Mouse (Mus musculus): ENCODE measurements around the gene Gata1. TPM values are rescaled to one million over a fixed set of nuclear protein-coding genes. Genes with fewer than 3 reads are reported as not detected.
"Not testable (repeated sequence)": the region's sequence is repeated elsewhere in the genome, so short reads cannot be mapped to it uniquely, and the experiment has no call there.

Gata1 gene
- total RNA-seq, 1 experiment from 2014 or later = 1.4 TPM

- ATAC-seq (replicated peaks; ENCODE audit: insufficient number of reproducible peaks, low FRiP score, low TSS enrichment, poor library complexity, severe bottlenecking) = no peak
Measured at GRCm38 (mm10) chrX:7968226-7968625, 9.6 kb downstream of the Gata1 start.

GRCm38 (mm10) chrX:7967596-7968201 lies 10.2 kb downstream of the Gata1 start:
- ATAC-seq (replicated peaks; ENCODE audit: insufficient number of reproducible peaks, low FRiP score, low TSS enrichment, poor library complexity, severe bottlenecking) = no peak

GRCm38 (mm10) chrX:7966161-7966560 lies 11.7 kb downstream of the Gata1 start:
- no peak for ATAC-seq (replicated peaks; ENCODE audit: insufficient number of reproducible peaks, low FRiP score, low TSS enrichment, poor library complexity, severe bottlenecking)

DNA sequence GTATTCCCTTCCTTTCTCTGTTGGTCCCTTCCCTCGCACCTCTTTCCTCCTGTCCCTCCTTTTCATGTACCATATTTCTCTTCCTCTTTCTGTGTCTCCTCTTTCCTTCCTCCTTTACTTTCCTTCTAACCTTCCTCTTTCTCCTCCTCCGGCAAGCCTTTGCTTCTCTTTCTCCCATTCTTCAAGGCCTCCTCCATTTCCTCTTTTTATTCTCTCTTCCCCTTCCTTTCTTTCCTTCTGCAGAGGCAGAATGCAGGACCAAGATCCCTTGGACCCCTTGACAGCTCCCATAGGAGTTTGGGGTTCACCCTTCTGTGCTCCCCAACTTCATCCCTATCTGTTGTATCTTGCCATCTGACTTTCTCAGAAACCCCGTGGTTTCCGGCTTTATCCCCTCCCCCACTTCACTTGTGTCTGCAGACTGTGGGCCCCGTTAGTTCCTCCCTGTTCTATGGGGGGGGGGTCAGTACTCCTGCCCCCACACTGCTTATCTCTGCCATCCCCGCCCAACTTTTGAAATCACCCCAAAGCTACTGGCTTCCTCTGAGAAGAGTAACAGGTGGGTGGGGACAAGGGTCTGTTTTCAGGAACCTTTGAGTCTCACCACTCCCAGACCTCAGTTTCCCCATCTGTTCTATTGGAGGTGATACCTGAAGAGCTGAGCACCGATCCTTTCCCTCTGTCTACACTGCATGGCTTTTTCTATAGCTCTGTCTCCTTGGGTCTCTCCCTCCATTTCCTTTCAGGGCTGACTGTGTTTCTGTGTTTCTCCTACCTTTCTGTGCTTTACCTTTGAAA lies 13.8 kb downstream of the Gata1 start:
- ATAC-seq (replicated peaks; ENCODE audit: insufficient number of reproducible peaks, low FRiP score, low TSS enrichment, poor library complexity, severe bottlenecking) = no peak

GRCm38 (mm10) chrX:7958868-7959267 lies 19.0 kb downstream of the Gata1 start:
- no peak for ATAC-seq (replicated peaks; ENCODE audit: insufficient number of reproducible peaks, low FRiP score, low TSS enrichment, poor library complexity, severe bottlenecking)

GRCm38 (mm10) chrX:7950091-7950490 lies 27.8 kb downstream of the Gata1 start:
- no peak for ATAC-seq (replicated peaks; ENCODE audit: insufficient number of reproducible peaks, low FRiP score, low TSS enrichment, poor library complexity, severe bottlenecking)

DNA sequence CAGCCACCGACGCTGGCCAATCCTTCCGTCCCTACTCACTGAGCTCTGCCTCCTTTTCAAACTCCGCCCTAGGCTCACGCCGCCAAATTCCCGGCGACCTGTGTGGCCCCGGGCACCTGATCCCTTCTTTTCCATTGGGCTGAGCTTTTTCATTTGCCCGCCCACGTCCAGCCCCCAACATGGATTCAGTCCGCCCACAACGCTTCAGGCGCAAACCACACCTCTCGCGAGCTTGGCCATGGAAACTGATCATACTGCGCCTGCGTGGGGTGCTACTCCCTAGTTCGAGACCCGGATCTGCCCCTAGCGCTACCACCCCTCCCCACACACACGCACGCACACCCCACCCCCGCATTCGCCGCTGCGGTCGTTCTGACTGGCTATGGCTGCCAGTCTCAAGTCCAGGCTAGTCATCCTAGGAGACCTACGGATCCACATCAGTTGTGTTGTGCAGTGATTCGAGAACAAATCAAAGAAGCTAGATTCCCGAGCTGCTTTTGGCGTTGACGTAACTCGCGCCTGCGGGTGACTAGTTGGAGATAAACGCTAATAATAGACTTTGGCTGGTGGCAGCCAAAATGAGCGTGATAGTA lies 29.9 kb downstream of the Gata1 start:
- ATAC-seq (replicated peaks; ENCODE audit: insufficient number of reproducible peaks, low FRiP score, low TSS enrichment, poor library complexity, severe bottlenecking) = peak; percentile 97

- ATAC-seq (replicated peaks; ENCODE audit: insufficient number of reproducible peaks, low FRiP score, low TSS enrichment, poor library complexity, severe bottlenecking) = no peak
Measured at GRCm38 (mm10) chrX:7947108-7947899, 30.6 kb downstream of the Gata1 start, which contains the start of gene Hdac6. Gene Hdac6 (minus strand): TSS chrX:7947889.

- ATAC-seq (replicated peaks; ENCODE audit: insufficient number of reproducible peaks, low FRiP score, low TSS enrichment, poor library complexity, severe bottlenecking) = no peak
Measured at GRCm38 (mm10) chrX:7945618-7946017, 32.3 kb downstream of the Gata1 start.

- ATAC-seq (replicated peaks; ENCODE audit: insufficient number of reproducible peaks, low FRiP score, low TSS enrichment, poor library complexity, severe bottlenecking) = no peak
Measured at GRCm38 (mm10) chrX:7937667-7938066, 40.2 kb downstream of the Gata1 start.

DNA sequence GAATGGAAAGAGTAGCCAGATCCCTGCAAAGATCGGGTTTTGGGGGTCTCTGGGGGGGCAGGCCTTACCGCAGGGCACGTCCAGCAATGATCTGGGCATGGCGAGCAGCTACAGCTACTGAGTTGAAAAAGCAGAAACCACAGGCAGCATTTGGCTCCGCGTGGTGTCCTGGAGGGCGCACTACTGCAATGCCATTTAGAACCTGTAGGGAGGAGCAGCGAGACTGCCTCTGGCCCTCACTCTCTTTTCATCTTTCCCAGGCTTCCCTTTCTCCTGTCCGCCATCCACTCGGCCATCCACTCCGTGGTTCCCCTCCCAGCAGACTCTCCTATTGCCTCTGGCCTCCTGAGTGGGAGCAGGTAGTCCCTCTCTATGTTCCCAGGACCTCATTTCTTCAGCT lies 41.0 kb downstream of the Gata1 start:
- no peak for ATAC-seq (replicated peaks; ENCODE audit: insufficient number of reproducible peaks, low FRiP score, low TSS enrichment, poor library complexity, severe bottlenecking)

- no peak for ATAC-seq (replicated peaks; ENCODE audit: insufficient number of reproducible peaks, low FRiP score, low TSS enrichment, poor library complexity, severe bottlenecking)
Measured at GRCm38 (mm10) chrX:7928270-7928790, 49.5 kb downstream of the Gata1 start, which contains the start of gene Eras. Gene Eras (minus strand): TSS chrX:7928607.

GRCm38 (mm10) chrX:7927116-7927515 lies 50.8 kb downstream of the Gata1 start:
- ATAC-seq (replicated peaks; ENCODE audit: insufficient number of reproducible peaks, low FRiP score, low TSS enrichment, poor library complexity, severe bottlenecking) = no peak

- no peak for ATAC-seq (replicated peaks; ENCODE audit: insufficient number of reproducible peaks, low FRiP score, low TSS enrichment, poor library complexity, severe bottlenecking)
Measured at GRCm38 (mm10) chrX:7926266-7926665, 51.6 kb downstream of the Gata1 start.

DNA sequence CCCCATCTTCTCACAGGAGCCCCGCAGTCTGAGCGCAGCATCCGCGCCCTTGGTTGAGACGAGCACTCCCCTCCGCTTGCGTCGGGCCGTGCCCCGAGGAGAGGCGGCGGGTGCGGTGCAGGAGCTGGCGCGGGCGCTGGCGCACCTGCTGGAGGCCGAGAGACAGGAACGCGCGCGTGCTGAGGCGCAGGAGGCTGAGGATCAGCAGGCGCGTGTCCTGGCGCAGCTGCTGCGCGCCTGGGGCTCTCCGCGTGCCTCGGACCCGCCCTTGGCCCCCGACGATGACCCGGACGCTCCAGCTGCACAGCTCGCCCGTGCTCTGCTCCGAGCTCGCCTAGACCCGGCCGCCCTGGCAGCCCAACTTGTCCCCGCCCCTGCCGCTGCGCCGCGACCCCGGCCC lies 55.8 kb downstream of the Gata1 start:
- no peak for ATAC-seq (replicated peaks; ENCODE audit: insufficient number of reproducible peaks, low FRiP score, low TSS enrichment, poor library complexity, severe bottlenecking)

GRCm38 (mm10) chrX:7919601-7920383 lies 58.1 kb downstream of the Gata1 start, which contains the start of gene Pcsk1n:
Gene Pcsk1n (plus strand): TSS chrX:7919822.
- no peak for ATAC-seq (replicated peaks; ENCODE audit: insufficient number of reproducible peaks, low FRiP score, low TSS enrichment, poor library complexity, severe bottlenecking)

GRCm38 (mm10) chrX:7917960-7918359 lies 59.9 kb downstream of the Gata1 start:
- ATAC-seq (replicated peaks; ENCODE audit: insufficient number of reproducible peaks, low FRiP score, low TSS enrichment, poor library complexity, severe bottlenecking) = not testable (repeated sequence)

GRCm38 (mm10) chrX:7915669-7916068 lies 62.2 kb downstream of the Gata1 start:
- 0 out of 2 replicates have a peak, but pooled peaks have one; percentile 47 for ATAC-seq (replicated peaks; ENCODE audit: insufficient number of reproducible peaks, low FRiP score, low TSS enrichment, poor library complexity, severe bottlenecking)
